15 mouse cellular contexts compared by ENCODE assay signal in the genomic region with DNA sequence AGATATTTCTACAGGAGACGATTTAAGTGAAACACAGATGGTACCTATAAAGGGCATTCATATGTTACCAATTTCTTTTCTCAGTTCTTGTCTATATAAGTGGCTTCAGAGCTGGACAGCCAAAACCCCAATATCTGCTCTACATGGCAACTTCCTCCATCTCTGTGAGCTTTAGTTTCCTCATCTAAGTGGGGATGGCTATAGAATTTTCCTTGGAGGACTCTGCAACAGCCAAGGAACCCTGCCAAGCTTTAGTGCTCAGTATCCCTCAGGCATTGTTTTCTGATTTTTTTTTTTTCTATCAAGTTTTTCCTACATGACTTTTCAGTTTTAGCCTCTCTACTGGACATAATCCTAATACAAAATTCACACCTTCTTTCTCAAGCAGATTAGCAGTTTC.
"Had no signal": no experiment of that assay in that cellular context is flagged by ENCODE, and none has a peak within 500 bp of the region (broad histone marks: within the 10 kb centered on the region; RNA-seq: fewer than 3 reads in every experiment).

No protein-coding gene starts in this region.

- H3K27ac ChIP-seq: kidney, embryonic 15.5 days; left cerebral cortex, adult 2 months; liver, embryonic 14.5 days; midbrain, embryonic 10.5 days; midbrain, embryonic 13.5 days; stomach, postnatal 0 days had no signal

- DNase-seq: kidney, adult 8-10 months; kidney, postnatal 10 days; kidney, postnatal 36 days; layer of hippocampus, postnatal 36 days; liver, postnatal 0 days; lung, embryonic 14.5 days; thymus, adult 2 months; thymus, postnatal 14 days had no signal

- H3K27me3 ChIP-seq: kidney, embryonic 15.5 days; megakaryocyte, embryonic 14.5 days; midbrain, embryonic 13.5 days had no signal

- H3K4me3 ChIP-seq: kidney, embryonic 15.5 days; left cerebral cortex, adult 2 months; midbrain, embryonic 10.5 days; midbrain, embryonic 13.5 days had no signal

- H3K36me3 ChIP-seq: kidney, embryonic 15.5 days; midbrain, embryonic 10.5 days; midbrain, embryonic 13.5 days had no signal
